Mouse (Mus musculus) myocyte (in vitro differentiated cells): ENCODE results near the gene Taf3.

Experiments used
- CEBPB ChIP-seq: IDR thresholded peaks from 2 replicates; pipeline ENCODE4 v1.6.1; 2011; ENCODE audit warnings: mild to moderate bottlenecking, moderate library complexity; ENCODE audit not compliant: poor library complexity, insufficient read depth, severe bottlenecking
- MAX ChIP-seq: IDR thresholded peaks from one replicate; pipeline ENCODE4 v1.6.1; 2011; ENCODE audit warnings: low read depth, mild to moderate bottlenecking, control low read depth
- MYOD1 ChIP-seq, 3 experiments: IDR thresholded peaks; one replicate each; pipeline ENCODE4 v1.6.1; 2011; ENCODE audit warnings: control low read depth in 2 of 3, low read depth in 2 of 3, mild to moderate bottlenecking in 2 of 3, moderate library complexity in 1 of 3; ENCODE audit not compliant: insufficient read length in 2 of 3, control insufficient read depth in 1 of 3
- MYOG ChIP-seq, 3 experiments: IDR thresholded peaks; one replicate each; pipeline ENCODE4 v1.6.1; 2011; ENCODE audit warnings: control low read depth in 2 of 3, low read depth in 2 of 3, mild to moderate bottlenecking in 2 of 3; ENCODE audit not compliant: insufficient read length in 2 of 3, control insufficient read depth in 1 of 3, insufficient read depth in 1 of 3
- POLR2A ChIP-seq: IDR thresholded peaks from one replicate; pipeline ENCODE4 v1.6.1; 2011; ENCODE audit warnings: low read depth, mild to moderate bottlenecking, control low read depth, moderate library complexity; ENCODE audit not compliant: insufficient read length
- TCF12 ChIP-seq: IDR thresholded peaks from one replicate; pipeline ENCODE4 v1.6.1; 2011; ENCODE audit warnings: mild to moderate bottlenecking, control low read depth; ENCODE audit not compliant: poor library complexity, insufficient read depth, severe bottlenecking

DNA sequence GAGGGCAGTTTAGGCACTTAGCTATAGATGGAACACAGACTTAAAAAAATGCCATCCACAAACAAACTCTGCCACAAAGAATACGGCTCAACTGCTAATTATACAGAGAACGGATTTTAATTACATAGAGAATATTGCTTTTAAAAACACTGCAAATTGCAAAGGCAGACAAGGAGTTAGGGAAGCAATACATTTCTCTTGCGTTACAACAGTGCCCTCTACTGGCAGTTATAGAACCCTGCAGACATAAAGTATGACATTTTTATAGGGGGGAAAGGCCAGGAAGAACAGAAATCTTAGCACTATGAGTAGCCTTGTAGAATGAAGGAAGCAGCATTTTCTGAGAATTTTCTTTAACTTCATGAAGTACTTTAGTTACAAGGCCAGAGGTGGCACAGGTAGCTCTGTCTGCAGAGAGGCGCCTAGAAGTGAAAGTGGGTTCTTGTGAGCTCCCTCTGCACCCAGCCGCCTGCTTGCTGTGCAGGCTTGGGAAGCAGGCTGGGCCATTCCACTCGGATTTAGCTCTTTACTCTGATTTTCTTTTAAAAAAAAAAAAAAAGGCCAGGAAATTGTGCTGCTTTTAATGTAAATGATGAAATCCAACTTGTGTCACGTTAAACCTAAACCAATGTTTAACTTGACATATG is 38.0 kb downstream of the Taf3 start:
- TF ChIP-seq POLR2A (no peak), MYOD1 (IDR thresholded peaks at IDR 0.05; ENCODE audit: control insufficient read depth in 1 of 3, insufficient read length in 2 of 3, low read depth in 2 of 3) (no peak), MYOG (IDR thresholded peaks at IDR 0.05; ENCODE audit: control insufficient read depth in 1 of 3, insufficient read depth in 1 of 3, insufficient read length in 2 of 3, low read depth in 2 of 3) (no peak), CEBPB (no peak), TCF12 (no peak), MAX (no peak)
